Mouse (Mus musculus) spleen, postnatal 36 days (tissue): ENCODE measurements around the gene Kif18b.

Source experiments
- DNase-seq, 2 experiments: peaks; one replicate each; pipeline ENCODE4 v3.0.0; 2022; ENCODE audit warnings: low spot score in 2 of 2, mixed read lengths in 1 of 2

Kif18b gene

GRCm38 (mm10) chr11:102937529-102938182 is 12.7 kb upstream of the Kif18b start:
- DNase-seq = no peak

- no peak for DNase-seq
Measured at GRCm38 (mm10) chr11:102936272-102936671, 11.3 kb upstream of the Kif18b start.

- DNase-seq = no peak
Measured at GRCm38 (mm10) chr11:102930672-102931071, 5.7 kb upstream of the Kif18b start.

DNA sequence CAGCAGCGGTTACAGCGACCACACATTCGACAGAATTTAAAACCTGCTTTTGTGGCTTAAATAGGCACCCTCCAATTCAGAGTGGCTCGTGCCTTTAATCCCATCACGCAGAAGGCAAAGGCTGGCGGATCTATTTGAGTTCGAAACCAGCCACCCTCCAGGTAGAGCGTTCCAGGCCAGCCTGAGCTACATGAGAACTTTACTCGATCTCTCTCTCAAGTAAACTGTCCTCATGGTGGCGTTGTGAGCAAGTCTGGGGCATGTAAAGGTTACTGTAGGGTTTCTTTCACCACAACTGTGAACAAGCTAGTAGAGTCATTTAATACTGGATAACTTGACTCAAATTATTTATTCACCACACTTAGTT is 410 bp upstream of the Kif18b start:
- no peak for DNase-seq

GRCm38 (mm10) chr11:102921491-102921890 is 3.4 kb downstream of the Kif18b start:
- no peak for DNase-seq

DNA sequence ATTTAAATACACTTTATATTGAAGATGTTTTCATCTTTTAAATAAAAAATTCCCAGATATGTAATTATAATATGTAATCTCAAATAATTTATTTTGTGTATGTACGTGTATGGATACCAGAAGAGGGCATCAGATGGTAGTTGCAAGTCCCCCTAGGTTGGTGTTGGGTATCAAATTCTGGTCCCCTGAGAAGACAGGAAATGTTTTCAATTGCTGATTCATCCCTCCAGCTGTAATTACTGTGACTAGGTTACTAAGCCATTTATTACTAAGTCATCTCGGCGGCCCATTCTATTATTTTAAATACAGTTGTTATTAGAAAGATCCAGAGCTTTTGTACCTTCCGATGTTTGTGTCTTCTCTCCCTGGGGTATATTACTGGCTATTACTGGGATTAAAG is 6.8 kb downstream of the Kif18b start:
- no peak for DNase-seq

DNA sequence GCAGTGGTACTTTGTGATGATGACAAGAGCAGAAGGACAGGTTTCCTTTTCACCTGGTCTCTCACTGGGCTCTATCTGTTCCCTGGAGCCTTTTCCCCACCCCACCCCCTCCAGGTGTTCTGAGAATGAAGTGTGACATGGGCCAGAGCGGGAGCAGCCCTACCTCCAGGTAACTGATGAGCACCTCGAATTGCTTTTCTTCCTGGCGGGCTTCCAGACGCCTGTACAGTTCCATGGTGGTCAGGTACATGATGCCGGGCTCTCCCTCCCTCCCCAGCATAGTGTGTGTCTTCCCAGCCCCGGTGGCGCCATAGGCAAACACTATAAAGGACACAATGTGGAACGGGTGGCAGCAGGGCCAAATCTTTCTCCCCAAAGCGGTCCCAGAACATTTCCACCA is 9.5 kb downstream of the Kif18b start:
- no peak for DNase-seq

GRCm38 (mm10) chr11:102911376-102911775 is 13.5 kb downstream of the Kif18b start:
- DNase-seq = no peak

- DNase-seq = no peak
Measured at GRCm38 (mm10) chr11:102903654-102904053, 21.3 kb downstream of the Kif18b start.

- no peak for DNase-seq
Measured at GRCm38 (mm10) chr11:102902107-102902506, 22.8 kb downstream of the Kif18b start.

GRCm38 (mm10) chr11:102901199-102901598 is 23.7 kb downstream of the Kif18b start:
- no peak for DNase-seq

DNA sequence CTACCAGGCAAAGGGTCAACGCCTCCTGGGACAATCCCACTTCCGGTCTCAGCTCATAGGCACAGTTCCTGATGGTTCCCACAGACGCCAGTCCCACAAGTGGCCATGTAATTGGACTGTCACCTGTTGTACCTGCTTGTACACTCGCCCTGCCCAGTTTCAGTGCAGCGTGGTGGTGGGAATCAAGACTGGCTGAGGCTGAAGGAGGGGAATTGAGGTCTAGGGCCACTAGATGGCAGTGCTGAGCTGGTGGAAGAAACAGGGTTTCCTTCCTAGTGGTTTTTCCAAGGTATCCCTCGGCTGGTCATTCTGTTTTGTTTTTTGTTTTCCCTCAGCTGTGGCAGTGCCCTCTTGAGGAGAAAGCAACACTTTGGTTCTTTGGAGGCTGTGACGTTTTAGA is 24.2 kb downstream of the Kif18b start, which contains the start of gene Gfap:
TSS of gene Gfap (minus strand) at position 150 of the 400 bp plus-strand sequence.
- DNase-seq = peak; percentile 14 to 34

DNA sequence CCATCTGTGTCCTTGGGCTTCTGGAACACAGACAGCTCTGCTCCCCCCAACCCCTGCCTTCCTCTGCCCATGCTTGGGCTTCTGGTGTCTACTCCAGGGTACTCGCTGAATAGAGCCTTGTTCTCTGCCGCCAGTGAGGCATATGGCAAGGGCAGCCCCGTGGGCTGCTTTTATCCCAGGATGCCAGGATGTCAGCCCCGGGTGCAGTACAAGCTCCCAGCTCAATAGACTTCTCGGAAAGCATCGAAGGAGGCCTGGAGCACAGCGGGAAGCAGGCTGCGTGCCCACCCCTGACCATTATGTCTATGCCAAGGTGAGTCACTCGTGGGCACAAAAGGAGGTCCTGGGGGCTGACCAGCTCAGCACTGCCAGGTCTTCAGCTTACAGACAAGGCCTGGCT is 26.5 kb downstream of the Kif18b start:
- no peak for DNase-seq

DNA sequence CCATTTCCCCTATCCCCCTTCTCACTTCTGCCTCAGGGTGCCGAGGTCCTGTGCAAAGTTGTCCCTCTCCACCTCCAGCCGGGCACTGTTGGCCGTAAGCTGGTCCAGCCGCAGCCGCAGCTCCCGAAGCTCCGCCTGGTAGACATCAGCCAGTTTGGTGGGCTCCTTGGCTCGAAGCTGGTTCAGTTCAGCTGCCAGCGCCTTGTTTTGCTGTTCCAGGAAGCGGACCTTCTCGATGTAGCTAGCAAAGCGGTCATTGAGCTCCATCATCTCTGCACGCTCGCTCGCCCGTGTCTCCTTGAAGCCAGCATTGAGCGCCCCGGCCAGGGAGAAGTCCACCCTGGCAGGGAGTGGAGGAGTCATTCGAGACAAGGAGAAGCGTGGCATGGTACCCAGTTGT is 28.3 kb downstream of the Kif18b start:
- DNase-seq = no peak

DNA sequence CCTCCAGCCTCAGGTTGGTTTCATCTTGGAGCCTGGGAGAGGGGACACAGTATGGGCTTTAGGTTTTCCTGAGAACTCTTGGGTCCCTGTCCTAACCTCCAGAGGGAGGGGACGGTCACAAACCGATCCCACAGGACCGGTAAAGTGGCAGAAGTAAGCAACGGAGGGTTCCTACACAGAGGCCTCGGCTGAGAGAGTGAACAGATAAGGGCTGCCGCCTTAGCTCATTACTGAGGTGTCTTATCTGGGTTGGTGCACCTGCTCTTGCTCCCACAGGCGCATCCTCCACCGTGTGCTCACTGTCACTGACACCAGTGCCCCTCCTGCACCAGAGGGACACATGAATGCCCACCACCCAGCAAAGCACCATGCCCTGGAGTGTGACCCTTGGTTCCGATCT is 29.1 kb downstream of the Kif18b start:
- peak; percentile 38 to 68 for DNase-seq

DNA sequence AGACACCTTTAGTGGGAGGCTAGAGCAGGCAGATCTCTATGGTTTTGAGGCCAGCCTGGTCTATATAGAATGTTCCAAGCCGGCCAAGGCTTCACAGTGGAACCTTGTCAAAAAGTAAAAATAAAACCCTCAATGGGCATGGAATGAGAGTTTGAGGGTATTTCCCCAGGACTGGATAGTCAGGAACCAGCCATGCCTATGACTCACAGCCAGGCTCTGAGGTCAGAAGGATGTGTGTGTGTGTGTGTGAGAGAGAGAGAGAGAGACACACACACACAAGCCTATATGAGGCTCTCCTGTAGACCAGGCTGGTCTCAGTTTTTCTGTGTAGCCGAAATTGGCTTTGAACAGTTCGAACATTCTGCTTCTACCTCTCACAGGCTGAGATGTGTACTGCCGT is 30.2 kb downstream of the Kif18b start:
- no peak for DNase-seq

DNA sequence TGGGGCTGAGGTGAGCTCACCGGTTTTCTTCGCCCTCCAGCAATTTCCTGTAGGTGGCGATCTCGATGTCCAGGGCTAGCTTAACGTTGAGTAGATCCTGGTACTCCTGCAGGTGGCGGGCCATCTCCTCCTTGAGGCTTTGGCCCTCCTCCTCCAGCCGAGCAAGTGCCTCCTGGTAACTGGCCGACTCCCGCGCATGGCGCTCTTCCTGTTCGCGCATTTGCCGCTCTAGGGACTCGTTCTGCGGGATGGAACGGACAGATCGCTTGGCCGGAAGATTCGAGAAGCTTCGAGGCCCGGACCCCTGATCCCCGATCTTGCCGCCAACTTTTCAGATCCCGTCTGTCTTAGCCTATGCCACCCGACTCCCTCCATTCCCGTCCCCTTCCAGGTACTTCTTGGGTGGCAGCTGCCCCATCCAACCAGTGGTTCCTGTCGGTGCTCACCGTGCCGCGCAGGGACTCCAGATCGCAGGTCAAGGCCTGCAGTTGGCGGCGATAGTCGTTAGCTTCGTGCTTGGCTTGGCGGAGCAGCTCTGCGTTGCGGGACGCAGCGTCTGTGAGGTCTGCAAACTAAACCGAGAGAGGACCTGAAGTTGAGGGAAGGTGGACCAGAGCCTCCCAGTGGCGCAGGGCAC is 31.8 kb downstream of the Kif18b start:
- peak; percentile 72 to 84 for DNase-seq

- DNase-seq = no peak
Measured at GRCm38 (mm10) chr11:102890096-102890495, 34.8 kb downstream of the Kif18b start.

DNA sequence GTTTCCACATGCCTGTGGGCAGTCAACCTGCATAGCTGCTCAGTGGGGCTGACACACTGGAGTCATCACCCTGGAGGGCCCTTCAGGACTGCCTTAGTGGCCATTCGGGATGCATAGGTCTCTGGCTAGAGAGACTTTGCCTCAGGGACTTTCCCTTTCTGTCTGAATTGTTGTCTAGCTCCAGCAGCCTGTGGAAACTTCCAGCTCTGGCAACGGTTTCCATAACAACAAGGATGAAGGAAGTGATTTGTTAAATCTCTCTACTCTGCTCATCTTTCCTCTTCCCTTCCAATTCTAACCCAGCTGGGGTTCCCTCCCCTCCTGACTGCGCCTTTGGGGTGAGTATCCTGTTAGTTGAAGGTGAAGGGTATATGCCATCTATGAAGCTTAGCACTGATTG is 36.8 kb downstream of the Kif18b start:
- DNase-seq = no peak

GRCm38 (mm10) chr11:102887433-102887832 is 37.5 kb downstream of the Kif18b start:
- DNase-seq = no peak

DNA sequence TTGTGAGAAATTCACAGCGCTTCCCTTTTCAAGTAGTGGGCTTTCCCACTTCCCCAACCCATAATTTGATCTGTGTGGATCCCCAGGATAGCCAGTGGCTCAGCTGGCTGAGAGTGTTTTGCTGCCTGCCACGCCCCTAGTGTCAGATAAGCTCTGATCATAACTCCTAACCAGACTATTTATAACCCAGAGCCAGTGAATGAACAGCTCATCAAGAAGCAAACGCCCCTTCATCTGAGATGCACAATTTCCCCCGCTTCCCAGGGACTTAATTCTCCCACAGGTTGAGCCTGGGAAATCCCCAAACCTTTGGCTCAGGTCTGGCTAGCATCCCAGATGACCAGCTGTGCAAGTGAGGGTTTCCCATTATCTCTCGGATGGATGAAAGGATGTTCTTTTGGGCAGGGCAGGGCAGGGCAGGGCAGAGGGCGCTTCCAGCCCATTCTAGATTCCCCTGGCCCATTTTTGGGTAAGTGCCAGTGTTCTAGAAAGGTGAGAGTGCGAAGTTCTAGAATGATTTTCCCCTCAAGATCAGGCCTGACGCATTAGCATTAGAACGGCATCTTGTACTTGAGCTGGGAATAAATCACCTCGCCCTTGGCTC is 40.2 kb downstream of the Kif18b start, which contains the start of gene Fam187a:
TSS of gene Fam187a (plus strand) at position 554 of the 604 bp plus-strand sequence.
- DNase-seq = no peak

GRCm38 (mm10) chr11:102881314-102882198 is 43.4 kb downstream of the Kif18b start:
- no peak for DNase-seq
